Comparison of ENCODE assay signal across 16 mouse cellular contexts in genomic region chr9:58775363-58775762, GRCm38 (mm10). TPM values are rescaled to one million over a fixed set of nuclear protein-coding genes. Genes with fewer than 3 reads are reported as not detected.
DNase-seq lines count a peak whose midpoint lies in the region; ATAC-seq and TF ChIP-seq lines count a peak whose summit lies in the region.
"Had no signal": no experiment of that assay in that cellular context is flagged by ENCODE, and none has a peak within 500 bp of the region (broad histone marks: within the 10 kb centered on the region; RNA-seq: fewer than 3 reads in every experiment).

No protein-coding gene starts in this region.

- no peaks in the 10 kb centered on the region for H3K9me3 ChIP-seq in liver, embryonic 12.5 days (replicated peaks)
- H3K9me3 ChIP-seq: midbrain, embryonic 15.5 days had no signal

- H3K4me2 ChIP-seq in liver, embryonic 12.5 days: no peak overlapping the region
- H3K4me2 ChIP-seq: midbrain, embryonic 15.5 days had no signal

- no peak for DNase-seq in heart, adult 2 months
- DNase-seq in heart, adult 8-10 months (ENCODE audit: low spot score): no peak
- no peak for DNase-seq in liver, adult 2 months (ENCODE audit: extremely low read depth, low read depth, low spot score)
- peak; percentile 39 for DNase-seq in A20 (ENCODE audit: low read depth, low spot score)
- peak; percentile 67 for DNase-seq in R1 (ENCODE audit: low read depth, low spot score)
- no peak for DNase-seq in urinary bladder, postnatal 4 days (ENCODE audit: low spot score in 2 of 2)
- DNase-seq in natural killer cell, adult 2 months (ENCODE audit: low spot score in 2 of 2): no peak
- DNase-seq: adrenal gland, postnatal 25 days; cerebellum, adult 11-12 months; heart, postnatal 36 days; right cerebral cortex, adult 18-20 months; thymus, adult 2 months had no signal

- TF ChIP-seq POLR2A in heart, adult 2 months (IDR thresholded peaks at IDR 0.05; ENCODE audit: insufficient read depth, low read depth, low read length): no peak
- no peak for TF ChIP-seq POLR2A in liver, adult 2 months (IDR thresholded peaks at IDR 0.05; ENCODE audit: extremely low read depth, insufficient read depth, low read length)

- no peak overlapping the region for H3K27ac ChIP-seq in heart, adult 2 months
- H3K27ac ChIP-seq in liver, adult 2 months (replicated peaks; ENCODE audit: insufficient read depth, low read depth, low read length): no peak overlapping the region
- H3K27ac ChIP-seq in liver, embryonic 12.5 days: no peak overlapping the region
- H3K27ac ChIP-seq: macrophage; midbrain, embryonic 15.5 days had no signal

- TF ChIP-seq EP300 in heart, adult 2 months (IDR thresholded peaks at IDR 0.05; ENCODE audit: insufficient read depth, low read depth, low read length): no peak

- intact Hi-C loops in heart, adult 2 months (cut with DNase I): loop anchor here (10.0 kb wide), 1 partner anchor 99 kb away; no protein-coding TSS in a partner anchor

- ATAC-seq in liver, embryonic 12.5 days: no peak
- ATAC-seq: midbrain, embryonic 15.5 days had no signal

- no peaks in the 10 kb centered on the region for H3K79me2 ChIP-seq in heart, adult 2 months (replicated peaks; ENCODE audit: control insufficient read depth, insufficient read depth, low read length)
- H3K79me2 ChIP-seq in liver, adult 2 months (ENCODE audit: control insufficient read depth, insufficient read depth, low read length): no peaks in the 10 kb centered on the region

- H3K9ac ChIP-seq in heart, adult 2 months (ENCODE audit: low read depth, low read length): no peak overlapping the region
- no peak overlapping the region for H3K9ac ChIP-seq in liver, adult 2 months (ENCODE audit: low read depth, low read length)
- no peak overlapping the region for H3K9ac ChIP-seq in liver, embryonic 12.5 days
- H3K9ac ChIP-seq: midbrain, embryonic 15.5 days had no signal

- H3K27me3 ChIP-seq in heart, adult 2 months (ENCODE audit: control insufficient read depth, insufficient read depth, low read length): no peaks in the 10 kb centered on the region
- no peaks in the 10 kb centered on the region for H3K27me3 ChIP-seq in liver, adult 2 months (ENCODE audit: control insufficient read depth, insufficient read depth, low read length)
- H3K27me3 ChIP-seq in liver, embryonic 12.5 days (replicated peaks): no peaks in the 10 kb centered on the region
- H3K27me3 ChIP-seq: midbrain, embryonic 15.5 days had no signal

- no peaks in the 10 kb centered on the region for H3K4me1 ChIP-seq in heart, adult 2 months (ENCODE audit: control insufficient read depth, insufficient read depth, low read length)
- H3K4me1 ChIP-seq in liver, adult 2 months (ENCODE audit: control insufficient read depth, insufficient read depth, low read length): no peaks in the 10 kb centered on the region
- no peaks in the 10 kb centered on the region for H3K4me1 ChIP-seq in liver, embryonic 12.5 days
- H3K4me1 ChIP-seq: midbrain, embryonic 15.5 days had no signal

- 22% methylated on average over 2 of the region's 2 CpGs for WGBS in heart, adult 2 months
- WGBS in liver, adult 2 months: 15% methylated on average over 2 of the region's 2 CpGs
- WGBS in liver, embryonic 12.5 days (ENCODE audit: insufficient replicate concordance): 16% methylated on average over 2 of the region's 2 CpGs

- TF ChIP-seq CTCF in heart, adult 2 months (IDR thresholded peaks at IDR 0.05): peak; percentile 67
- TF ChIP-seq CTCF in liver, adult 2 months (IDR thresholded peaks at IDR 0.05; ENCODE audit: low read depth, low read length): peak; percentile 14; the same call in 1 of the 2 replicates

- H3K36me3 ChIP-seq in heart, adult 2 months (ENCODE audit: control insufficient read depth, insufficient read depth, low read length): no peaks in the 10 kb centered on the region
- H3K36me3 ChIP-seq in liver, adult 2 months (ENCODE audit: control insufficient read depth, insufficient read depth, low read length): no peaks in the 10 kb centered on the region
- H3K36me3 ChIP-seq in liver, embryonic 12.5 days: no peaks in the 10 kb centered on the region
- H3K36me3 ChIP-seq: midbrain, embryonic 15.5 days had no signal

- H3K4me3 ChIP-seq in heart, adult 2 months: no peak overlapping the region
- H3K4me3 ChIP-seq in liver, adult 2 months (ENCODE audit: insufficient read depth, low read depth, low read length): no peak overlapping the region
- H3K4me3 ChIP-seq in liver, embryonic 12.5 days: no peak overlapping the region
- H3K4me3 ChIP-seq: midbrain, embryonic 15.5 days had no signal

RNA-seq across cellular contexts. Expression of gene Rec114, which starts 31.6 kb away (rescaled TPM):
- 10 to 100 TPM in 1 of 2 experiments, 1 to 10 TPM in 1; 1.8 to 13.6 TPM for total RNA-seq in heart, adult 2 months (2021)
- 2.5 TPM in 1 of 2 replicates, not detected in the other for polyA plus RNA-seq in heart, adult 2 months (2012; rRNA removed)
- total RNA-seq in heart, adult 8-10 months (2022): 1 to 10 TPM in 2 of 4 experiments, under 1 TPM in 1, not detected in 1; 0.65 to 2.9 (median 1.7) TPM
- 1.5 and 1.7 TPM in 2 replicates for total RNA-seq in liver, adult 2 months (2014; rRNA removed)
- polyA plus RNA-seq in liver, adult 2 months (2012; rRNA removed): 1.7 and 4.2 TPM in 2 replicates
- 23.5 and 27.4 TPM in 2 replicates for polyA plus RNA-seq in liver, embryonic 12.5 days (2016; fragmentation: Nextera tagmentation; extraction: Ambion mirVana)
- total RNA-seq: adrenal gland, postnatal 25 days had no signal
- polyA plus RNA-seq: macrophage; thymus, adult 2 months had no signal

RNA-seq across cellular contexts. Expression of gene Hcn4, which starts 47.8 kb away (rescaled TPM):
- total RNA-seq in heart, adult 2 months (2021): 1 to 10 TPM; 8.1 to 9.1 TPM
- polyA plus RNA-seq in heart, adult 2 months (2012; rRNA removed): 6.1 and 7.7 TPM in 2 replicates
- total RNA-seq in heart, adult 8-10 months (2022): 10 to 100 TPM in 1 of 4 experiments, 1 to 10 TPM in 3; 5.5 to 11.1 (median 7.2) TPM
- total RNA-seq in liver, adult 2 months (2014; rRNA removed): not detected in 2 replicates
- polyA plus RNA-seq in liver, adult 2 months (2012; rRNA removed): not detected in 2 replicates
- polyA plus RNA-seq in liver, embryonic 12.5 days (2016; fragmentation: Nextera tagmentation; extraction: Ambion mirVana): 0.07 TPM in 2 replicates
- polyA plus RNA-seq: C2C12, macrophage had no signal

Comparison
In these comparisons a context has a peak if more than half of its experiments do, and no peak if none do; other contexts are left out.
1. DNase-seq: peak in A20 (single experiment) and R1 (single experiment); none in heart, adult 2 months (0 of 2), heart, adult 8-10 months (single experiment), liver, adult 2 months (single experiment), urinary bladder, postnatal 4 days (0 of 2) and natural killer cell, adult 2 months (0 of 2).